Mouse (Mus musculus) heart, adult 2 months (tissue): Measurements from ENCODE around the gene Myrf.

Experiments
- CTCF ChIP-seq: fragments of 200-600 bp; IDR thresholded peaks from 2 replicates; pipeline ENCODE4 v1.8.1; 2022; ENCODE audit warnings: antibody characterized with exemption, mild to moderate bottlenecking, moderate library complexity
- EP300 ChIP-seq: fragments of 200-500 bp; IDR thresholded peaks from 2 replicates; pipeline ENCODE4 v1.6.1; 2011; ENCODE audit warnings: low read depth, low read length, control low read depth; ENCODE audit not compliant: insufficient read depth
- POLR2A ChIP-seq: fragments of 200-500 bp; IDR thresholded peaks from 2 replicates; pipeline ENCODE4 v1.6.1; 2011; ENCODE audit warnings: mild to moderate bottlenecking, low read depth, low read length, control low read depth; ENCODE audit not compliant: insufficient read depth

- TF ChIP-seq POLR2A, result no peak
- TF ChIP-seq CTCF, result no peak
- TF ChIP-seq EP300, result no peak
Measured at GRCm38 (mm10) chr19:10205051-10205450, 35.5 kb downstream of the Myrf start.
